In genomic region chr8:88626433-88626832, GRCm38 (mm10) we compare ENCODE assay signal across 13 mouse cellular contexts. TPM values are rescaled to one million over a fixed set of nuclear protein-coding genes. Genes with fewer than 3 reads are reported as not detected.
DNase-seq lines count a peak whose midpoint lies in the region; ATAC-seq lines count a peak whose summit lies in the region.
"Had no signal": no experiment of that assay in that cellular context is flagged by ENCODE, and none has a peak within 500 bp of the region (broad histone marks: within the 10 kb centered on the region; RNA-seq: fewer than 3 reads in every experiment).

No protein-coding gene starts in this region.

- no peak for ATAC-seq in embryonic facial prominence, embryonic 12.5 days (ENCODE audit: insufficient number of reproducible peaks, insufficient read depth, low FRiP score, low TSS enrichment)
- no peak for ATAC-seq in midbrain, embryonic 13.5 days
- ATAC-seq in midbrain, embryonic 14.5 days (ENCODE audit: low FRiP score, low TSS enrichment) = no peak

- DNase-seq in embryonic facial prominence, embryonic 10.5 days (ENCODE audit: low spot score) = no peak
- DNase-seq in midbrain, embryonic 14.5 days = no peak
- DNase-seq in splenic B cell, adult 2 months (ENCODE audit: low read depth, low spot score) = peak; percentile 68
- no peak for DNase-seq in adrenal gland, postnatal 10 days
- DNase-seq: thymus, postnatal 36 days had no signal

- H3K27me3 ChIP-seq in embryonic facial prominence, embryonic 12.5 days = peaks cover 28% of the 10 kb centered on the region
- H3K27me3 ChIP-seq in embryonic facial prominence, embryonic 10.5 days (replicated peaks; ENCODE audit: low read depth, poor library complexity, severe bottlenecking) = peaks cover 83% of the 10 kb centered on the region
- peaks cover 49% of the 10 kb centered on the region for H3K27me3 ChIP-seq in midbrain, embryonic 13.5 days
- H3K27me3 ChIP-seq in midbrain, embryonic 14.5 days (ENCODE audit: control insufficient read depth, insufficient read depth, low read length) = peaks cover 3% of the 10 kb centered on the region; the same call in 1 of the 2 replicates
- H3K27me3 ChIP-seq in splenic B cell, adult 2 months (ENCODE audit: control insufficient read depth, insufficient read depth, low read length, poor library complexity, severe bottlenecking) = no peaks in the 10 kb centered on the region

- H3K4me1 ChIP-seq in embryonic facial prominence, embryonic 12.5 days = peaks cover 13% of the 10 kb centered on the region; the same call in 1 of the 2 replicates
- peaks cover 14% of the 10 kb centered on the region for H3K4me1 ChIP-seq in embryonic facial prominence, embryonic 10.5 days
- peaks cover 17% of the 10 kb centered on the region for H3K4me1 ChIP-seq in midbrain, embryonic 13.5 days (replicated peaks)
- peaks cover 6% of the 10 kb centered on the region; the same call in 1 of the 2 replicates for H3K4me1 ChIP-seq in midbrain, embryonic 14.5 days (ENCODE audit: control insufficient read depth, insufficient read depth, low read length)
- peaks cover 22% of the 10 kb centered on the region for H3K4me1 ChIP-seq in brown adipose tissue, adult 24 weeks (ENCODE audit: control insufficient read depth, insufficient read depth, insufficient read length, low read length)

- no peak overlapping the region for H3K9ac ChIP-seq in embryonic facial prominence, embryonic 12.5 days
- H3K9ac ChIP-seq in midbrain, embryonic 13.5 days (replicated peaks) = no peak overlapping the region
- H3K9ac ChIP-seq in midbrain, embryonic 14.5 days (replicated peaks; ENCODE audit: low read length) = no peak overlapping the region
- H3K9ac ChIP-seq: liver, postnatal 0 days had no signal

- peak overlapping the region; percentile 55; the same call in 1 of the 2 replicates for H3K4me3 ChIP-seq in embryonic facial prominence, embryonic 12.5 days
- H3K4me3 ChIP-seq in embryonic facial prominence, embryonic 10.5 days = no peak overlapping the region
- H3K4me3 ChIP-seq in midbrain, embryonic 13.5 days (replicated peaks) = no peak overlapping the region; the same call in 1 of the 2 replicates
- H3K4me3 ChIP-seq in midbrain, embryonic 14.5 days (replicated peaks; ENCODE audit: low read depth, low read length) = no peak overlapping the region
- H3K4me3 ChIP-seq in brown adipose tissue, adult 24 weeks (ENCODE audit: insufficient read depth, low read depth, low read length) = 0 out of 2 replicates have a peak overlapping the region, but pooled peaks have one; percentile 67

- H3K9me3 ChIP-seq in embryonic facial prominence, embryonic 12.5 days = no peaks in the 10 kb centered on the region
- H3K9me3 ChIP-seq in embryonic facial prominence, embryonic 10.5 days = no peaks in the 10 kb centered on the region
- no peaks in the 10 kb centered on the region for H3K9me3 ChIP-seq in midbrain, embryonic 13.5 days
- H3K9me3 ChIP-seq in midbrain, embryonic 14.5 days (ENCODE audit: control insufficient read depth, low read length) = no peaks in the 10 kb centered on the region
- H3K9me3 ChIP-seq: forebrain, embryonic 15.5 days; hindbrain, embryonic 13.5 days; kidney, embryonic 15.5 days; neural tube, embryonic 12.5 days had no signal

- no peak overlapping the region for H3K4me2 ChIP-seq in embryonic facial prominence, embryonic 12.5 days (replicated peaks)
- peak overlapping the region; percentile 73 for H3K4me2 ChIP-seq in midbrain, embryonic 13.5 days (replicated peaks)
- H3K4me2 ChIP-seq in midbrain, embryonic 14.5 days (ENCODE audit: low read length) = no peak overlapping the region

- no peaks in the 10 kb centered on the region for H3K36me3 ChIP-seq in embryonic facial prominence, embryonic 12.5 days
- H3K36me3 ChIP-seq in embryonic facial prominence, embryonic 10.5 days (replicated peaks) = no peaks in the 10 kb centered on the region
- H3K36me3 ChIP-seq in midbrain, embryonic 13.5 days = no peaks in the 10 kb centered on the region
- no peaks in the 10 kb centered on the region for H3K36me3 ChIP-seq in midbrain, embryonic 14.5 days (ENCODE audit: control insufficient read depth, insufficient read depth, low read length)
- H3K36me3 ChIP-seq in splenic B cell, adult 2 months (ENCODE audit: control insufficient read depth, insufficient read depth, low read length, poor library complexity, severe bottlenecking) = peaks cover 21% of the 10 kb centered on the region
- H3K36me3 ChIP-seq: forebrain, embryonic 15.5 days; hindbrain, embryonic 13.5 days; kidney, embryonic 15.5 days; neural tube, embryonic 12.5 days had no signal

- no peak overlapping the region for H3K27ac ChIP-seq in embryonic facial prominence, embryonic 12.5 days
- no peak overlapping the region for H3K27ac ChIP-seq in embryonic facial prominence, embryonic 10.5 days (replicated peaks)
- H3K27ac ChIP-seq in midbrain, embryonic 13.5 days = no peak overlapping the region
- H3K27ac ChIP-seq in midbrain, embryonic 14.5 days (replicated peaks; ENCODE audit: low read depth, low read length) = no peak overlapping the region
- H3K27ac ChIP-seq in brown adipose tissue, adult 24 weeks (replicated peaks; ENCODE audit: low read depth, low read length) = no peak overlapping the region
- H3K27ac ChIP-seq: kidney, embryonic 15.5 days; neural tube, embryonic 12.5 days had no signal

- WGBS in embryonic facial prominence, embryonic 12.5 days = 61% methylated on average over 3 of the region's 3 CpGs
- 69% methylated on average over 3 of the region's 3 CpGs for WGBS in embryonic facial prominence, embryonic 10.5 days
- WGBS in midbrain, embryonic 13.5 days = 76% methylated on average over 3 of the region's 3 CpGs
- 81% methylated on average over 3 of the region's 3 CpGs for WGBS in midbrain, embryonic 14.5 days

RNA-seq across cellular contexts. Expression of gene Snx20, which starts 9.5 kb away (rescaled TPM):
- 1.1 and 1.5 TPM in 2 replicates for polyA plus RNA-seq in embryonic facial prominence, embryonic 12.5 days (2016; fragmentation: Nextera tagmentation; extraction: Ambion mirVana)
- 0.65 and 0.73 TPM in 2 replicates for polyA plus RNA-seq in embryonic facial prominence, embryonic 10.5 days (2016; fragmentation: Nextera tagmentation; extraction: Ambion mirVana)
- polyA plus RNA-seq in midbrain, embryonic 13.5 days (2015; fragmentation: Nextera tagmentation; extraction: Ambion mirVana) = 0.90 and 1.1 TPM in 2 replicates
- 0.82 and 1.1 TPM in 2 replicates for polyA plus RNA-seq in midbrain, embryonic 14.5 days (2014; fragmentation: Nextera tagmentation; extraction: Ambion mirVana)
- polyA plus RNA-seq in brown adipose tissue, adult 24 weeks (2012; ENCODE audit: insufficient read depth, insufficient read length, missing spikeins) = 1.2 and 1.9 TPM in 2 replicates
- total RNA-seq in adrenal gland, postnatal 10 days (2021) = 1 to 10 TPM; 2.5 to 2.7 TPM

RNA-seq across cellular contexts. Expression of gene Nod2, which starts 20.7 kb away (rescaled TPM):
- polyA plus RNA-seq in embryonic facial prominence, embryonic 12.5 days (2016; fragmentation: Nextera tagmentation; extraction: Ambion mirVana) = 0.29 and 0.41 TPM in 2 replicates
- polyA plus RNA-seq in embryonic facial prominence, embryonic 10.5 days (2016; fragmentation: Nextera tagmentation; extraction: Ambion mirVana) = 0.12 and 0.19 TPM in 2 replicates
- 0.06 and 0.08 TPM in 2 replicates for polyA plus RNA-seq in midbrain, embryonic 13.5 days (2015; fragmentation: Nextera tagmentation; extraction: Ambion mirVana)
- 0.07 TPM in 2 replicates for polyA plus RNA-seq in midbrain, embryonic 14.5 days (2014; fragmentation: Nextera tagmentation; extraction: Ambion mirVana)
- polyA plus RNA-seq in brown adipose tissue, adult 24 weeks (2012; ENCODE audit: insufficient read depth, insufficient read length, missing spikeins) = 0.24 and 0.58 TPM in 2 replicates
- 1 to 10 TPM in 1 of 2 experiments, under 1 TPM in 1; 0.94 to 1.1 TPM for total RNA-seq in adrenal gland, postnatal 10 days (2021)

Comparison
In these comparisons a context has a peak if more than half of its experiments do, and no peak if none do; other contexts are left out.
1. H3K4me3 ChIP-seq: peak in embryonic facial prominence, embryonic 12.5 days (single experiment) and brown adipose tissue, adult 24 weeks (single experiment); none in embryonic facial prominence, embryonic 10.5 days (single experiment), midbrain, embryonic 13.5 days (single experiment) and midbrain, embryonic 14.5 days (single experiment).